Mouse (Mus musculus): ENCODE results near the gene Tdrkh. TPM values are rescaled to one million over a fixed set of nuclear protein-coding genes. Genes with fewer than 3 reads are reported as not detected.

Tdrkh gene
- polyA plus RNA-seq, 1 experiment, result 22.8 TPM

DNA sequence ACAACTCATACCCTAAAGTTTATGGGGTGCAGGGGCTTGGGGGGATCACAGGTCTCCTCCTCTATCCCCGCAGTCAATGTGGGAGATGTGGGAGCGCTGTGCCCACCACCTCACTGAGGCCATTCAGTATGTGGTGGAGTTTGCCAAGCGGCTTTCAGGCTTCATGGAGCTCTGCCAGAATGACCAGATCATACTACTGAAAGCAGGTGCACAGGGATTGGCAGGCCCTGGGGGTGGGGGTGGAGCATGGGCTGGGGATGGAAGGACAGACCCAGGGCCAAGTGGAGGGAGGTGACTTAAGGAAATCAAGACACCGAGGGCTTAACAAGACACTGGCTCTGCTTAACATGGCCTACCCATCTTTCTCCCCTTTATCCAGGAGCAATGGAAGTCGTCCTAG lies 22.1 kb upstream of the Tdrkh start:
- 26% methylated on average over 5 of the region's 5 CpGs for WGBS

DNA sequence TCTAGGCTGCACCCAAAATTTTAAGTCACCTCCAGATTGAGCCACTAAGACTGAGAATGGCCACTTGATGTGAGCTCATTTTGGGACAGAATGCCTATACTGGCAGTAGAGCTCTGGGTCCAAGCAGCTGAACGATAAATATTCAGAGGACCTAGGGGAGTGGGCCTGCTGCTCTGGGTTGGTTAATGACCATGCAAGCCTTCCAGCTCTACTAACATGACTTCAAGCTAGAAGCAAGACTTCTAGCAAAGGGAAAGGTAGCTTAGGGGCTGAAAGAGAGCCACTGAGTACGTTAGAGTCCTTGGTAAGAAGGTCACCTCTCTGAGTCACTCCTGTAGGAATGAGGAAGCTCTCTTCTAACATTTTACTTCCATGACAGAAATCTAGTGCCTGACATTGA lies 20.9 kb upstream of the Tdrkh start:
- H3K27me3 ChIP-seq (ENCODE audit: control insufficient read depth, insufficient read depth, low read length), result no peaks in the 10 kb centered on the region
- no peaks in the 10 kb centered on the region for H3K4me1 ChIP-seq (ENCODE audit: control insufficient read depth, insufficient read depth, low read length)
- TF ChIP-seq POLR2A (IDR thresholded peaks at IDR 0.05; ENCODE audit: borderline replicate concordance, insufficient read depth, low read length), result no peak
- TF ChIP-seq CTCF (IDR thresholded peaks at IDR 0.05; ENCODE audit: borderline replicate concordance, insufficient read depth, low read depth, low read length), result no peak
- no peak for DNase-seq
- no peak overlapping the region for H3K4me3 ChIP-seq (replicated peaks; ENCODE audit: insufficient read depth, low read depth, low read length)
- WGBS, result 86% methylated on average over 2 of the region's 2 CpGs
- H3K27ac ChIP-seq (ENCODE audit: insufficient read depth, low read length), result no peak overlapping the region

More for the DNA sequence above, 22.1 kb upstream of the Tdrkh start:
- Histone ChIP-seq H3K4me3 (replicated peaks; ENCODE audit: insufficient read depth, low read depth, low read length) (no peak overlapping the region), H3K4me1 (ENCODE audit: control insufficient read depth, insufficient read depth, low read length) (no peaks in the 10 kb centered on the region), H3K27me3 (ENCODE audit: control insufficient read depth, insufficient read depth, low read length) (no peaks in the 10 kb centered on the region), H3K27ac (ENCODE audit: insufficient read depth, low read length) (no peak overlapping the region)
- DNase-seq, result no peak
- no peak for TF ChIP-seq POLR2A (IDR thresholded peaks at IDR 0.05; ENCODE audit: borderline replicate concordance, insufficient read depth, low read length)
- TF ChIP-seq CTCF (IDR thresholded peaks at IDR 0.05; ENCODE audit: borderline replicate concordance, insufficient read depth, low read depth, low read length), result no peak

DNA sequence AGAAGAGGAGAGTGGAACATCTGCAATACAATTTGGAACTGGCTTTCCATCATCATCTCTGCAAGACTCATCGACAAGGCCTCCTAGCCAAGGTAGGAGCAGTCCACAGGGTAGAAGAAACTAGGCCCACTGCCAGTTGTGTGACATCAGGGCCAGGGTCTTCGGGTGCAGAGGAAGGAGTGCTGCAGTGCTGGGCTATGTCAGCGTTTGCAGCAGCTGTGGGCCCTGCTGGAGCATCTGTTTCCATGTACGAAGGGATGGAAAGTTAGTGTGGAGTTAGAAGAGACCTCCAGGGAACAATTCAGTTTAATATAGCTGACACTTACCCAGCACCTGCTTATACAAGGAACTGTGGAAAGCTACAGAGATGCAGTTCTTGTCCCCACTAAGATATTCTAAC lies 20.0 kb upstream of the Tdrkh start:
- DNase-seq, result no peak
- WGBS, result 33% methylated on average over 4 of the region's 4 CpGs
- no peaks in the 10 kb centered on the region for H3K4me1 ChIP-seq (ENCODE audit: control insufficient read depth, insufficient read depth, low read length)
- no peaks in the 10 kb centered on the region for H3K27me3 ChIP-seq (ENCODE audit: control insufficient read depth, insufficient read depth, low read length)
- no peak overlapping the region for H3K27ac ChIP-seq (ENCODE audit: insufficient read depth, low read length)
- no peak overlapping the region for H3K4me3 ChIP-seq (replicated peaks; ENCODE audit: insufficient read depth, low read depth, low read length)
- no peak for TF ChIP-seq POLR2A (IDR thresholded peaks at IDR 0.05; ENCODE audit: borderline replicate concordance, insufficient read depth, low read length)
- no peak for TF ChIP-seq CTCF (IDR thresholded peaks at IDR 0.05; ENCODE audit: borderline replicate concordance, insufficient read depth, low read depth, low read length)

DNA sequence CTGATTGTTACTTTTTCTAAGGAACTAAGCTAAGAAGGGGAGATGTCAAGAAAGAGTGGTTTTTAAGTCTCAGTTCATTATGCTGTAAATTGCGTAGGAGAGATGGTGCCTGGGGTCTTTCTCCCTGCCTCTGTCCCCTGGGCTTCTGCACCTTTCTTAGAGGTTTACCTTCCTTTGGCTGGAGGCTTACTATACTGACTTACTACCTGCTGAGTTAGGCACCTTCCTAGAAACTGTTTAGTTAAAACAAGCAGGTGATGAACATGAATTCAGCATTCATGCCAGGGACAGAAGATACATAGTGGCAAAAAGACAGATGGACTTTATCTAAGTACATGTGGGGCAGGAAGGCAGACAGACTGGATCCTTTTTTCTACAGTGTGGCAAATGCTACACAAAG lies 16.7 kb upstream of the Tdrkh start:
- 100% methylated on average over 1 of the region's 1 CpGs for WGBS
- H3K4me3 ChIP-seq (replicated peaks; ENCODE audit: insufficient read depth, low read depth, low read length), result no peak overlapping the region
- H3K27ac ChIP-seq (ENCODE audit: insufficient read depth, low read length), result no peak overlapping the region
- no peaks in the 10 kb centered on the region for H3K27me3 ChIP-seq (ENCODE audit: control insufficient read depth, insufficient read depth, low read length)
- peaks cover 4% of the 10 kb centered on the region; the same call in 1 of the 2 replicates for H3K4me1 ChIP-seq (ENCODE audit: control insufficient read depth, insufficient read depth, low read length)
- TF ChIP-seq POLR2A (IDR thresholded peaks at IDR 0.05; ENCODE audit: borderline replicate concordance, insufficient read depth, low read length) (no peak), CTCF (IDR thresholded peaks at IDR 0.05; ENCODE audit: borderline replicate concordance, insufficient read depth, low read depth, low read length) (no peak)
- no peak for DNase-seq

DNA sequence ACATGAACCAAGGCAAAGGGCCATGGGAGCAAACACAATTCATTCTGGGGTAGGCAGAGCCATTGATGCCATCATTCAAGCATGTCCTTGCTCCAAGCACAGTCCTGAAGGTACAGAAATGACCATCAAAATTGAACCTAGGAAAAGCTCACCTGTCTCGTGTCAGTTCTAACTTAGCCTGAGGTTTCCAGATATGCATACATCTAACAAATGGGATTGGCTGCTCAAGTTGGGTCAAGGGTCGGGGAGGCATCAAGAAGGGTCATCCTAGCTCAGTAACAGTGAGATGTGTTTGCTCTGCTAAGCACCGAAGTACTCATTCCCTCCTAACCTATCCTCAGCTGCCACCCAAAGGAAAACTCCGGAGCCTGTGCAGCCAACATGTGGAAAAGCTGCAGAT lies 16.2 kb upstream of the Tdrkh start:
- no peak overlapping the region for H3K27ac ChIP-seq (ENCODE audit: insufficient read depth, low read length)
- TF ChIP-seq POLR2A (IDR thresholded peaks at IDR 0.05; ENCODE audit: borderline replicate concordance, insufficient read depth, low read length) (no peak), CTCF (IDR thresholded peaks at IDR 0.05; ENCODE audit: borderline replicate concordance, insufficient read depth, low read depth, low read length) (no peak)
- peaks cover 4% of the 10 kb centered on the region; the same call in 1 of the 2 replicates for H3K4me1 ChIP-seq (ENCODE audit: control insufficient read depth, insufficient read depth, low read length)
- DNase-seq, result no peak
- H3K4me3 ChIP-seq (replicated peaks; ENCODE audit: insufficient read depth, low read depth, low read length), result no peak overlapping the region
- no peaks in the 10 kb centered on the region for H3K27me3 ChIP-seq (ENCODE audit: control insufficient read depth, insufficient read depth, low read length)
- 91% methylated on average over 4 of the region's 4 CpGs for WGBS

DNA sequence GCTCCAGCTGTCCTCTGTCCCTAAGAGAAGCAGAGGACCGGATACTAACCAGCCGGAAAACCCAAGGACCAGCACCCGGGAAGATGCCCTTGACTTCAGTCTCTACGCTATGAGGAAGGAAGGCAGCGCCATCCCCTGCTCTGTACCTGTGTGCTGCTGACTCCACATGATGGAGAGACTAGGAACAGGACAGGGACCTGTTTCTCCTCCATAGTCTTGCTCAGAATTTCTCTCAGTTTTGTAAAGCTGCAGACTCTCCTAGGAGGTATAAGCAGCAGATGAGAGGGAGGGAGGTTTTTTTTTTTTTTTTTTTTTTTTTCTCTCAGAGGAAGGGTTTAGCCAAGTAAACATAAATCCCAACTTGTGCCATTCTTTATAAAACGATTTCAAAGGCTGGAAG lies 14.9 kb upstream of the Tdrkh start, which contains the start of gene Lingo4:
Lingo4 (plus strand) TSS at position 301 of the 400 bp plus-strand sequence.
- Histone ChIP-seq H3K4me1 (ENCODE audit: control insufficient read depth, insufficient read depth, low read length) (peaks cover 4% of the 10 kb centered on the region; the same call in 1 of the 2 replicates), H3K27ac (ENCODE audit: insufficient read depth, low read length) (no peak within 1 kb of the TSS), H3K4me3 (replicated peaks; ENCODE audit: insufficient read depth, low read depth, low read length) (peak within 1 kb of the TSS; percentile 52), H3K27me3 (ENCODE audit: control insufficient read depth, insufficient read depth, low read length) (no peaks in the 10 kb centered on the region)
- DNase-seq, result no peak
- TF ChIP-seq POLR2A (IDR thresholded peaks at IDR 0.05; ENCODE audit: borderline replicate concordance, insufficient read depth, low read length), result no peak
- TF ChIP-seq CTCF (IDR thresholded peaks at IDR 0.05; ENCODE audit: borderline replicate concordance, insufficient read depth, low read depth, low read length), result no peak
- WGBS, result 84% methylated on average over 6 of the region's 6 CpGs

DNA sequence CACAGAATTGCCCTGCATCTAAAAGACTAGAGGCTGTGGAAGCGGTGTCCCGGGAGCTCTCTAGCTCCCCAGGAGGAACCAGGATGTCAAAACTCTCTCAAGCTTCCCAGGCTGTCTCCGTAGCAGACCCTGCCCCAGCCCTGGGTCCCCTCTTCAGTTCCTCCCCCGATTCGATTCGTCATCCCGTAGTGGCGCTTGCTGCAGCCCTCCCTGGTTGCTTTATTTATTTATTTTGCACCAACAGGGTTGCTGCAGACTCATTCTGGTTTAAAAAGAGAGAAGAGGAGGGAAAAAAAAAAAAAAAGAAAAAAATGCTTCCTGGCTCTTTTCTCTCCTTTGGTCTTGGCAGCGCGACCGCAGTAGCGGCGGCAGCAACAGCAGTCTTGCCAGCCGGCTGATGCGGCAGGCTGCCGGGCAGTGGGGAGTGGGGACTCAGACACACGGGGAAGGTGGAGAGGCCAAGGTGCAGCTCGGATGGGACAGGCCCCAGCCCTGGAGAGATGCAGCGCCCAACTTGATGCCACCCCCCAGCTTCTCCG lies 14.1 kb upstream of the Tdrkh start:
- DNase-seq, result peak; percentile 34 to 40
- Histone ChIP-seq H3K27ac (ENCODE audit: insufficient read depth, low read length) (no peak overlapping the region), H3K27me3 (ENCODE audit: control insufficient read depth, insufficient read depth, low read length) (no peaks in the 10 kb centered on the region), H3K4me3 (replicated peaks; ENCODE audit: insufficient read depth, low read depth, low read length) (peak overlapping the region; percentile 52), H3K4me1 (ENCODE audit: control insufficient read depth, insufficient read depth, low read length) (peaks cover 4% of the 10 kb centered on the region; the same call in 1 of the 2 replicates)
- 2% methylated on average over 20 of the region's 20 CpGs for WGBS
- 0 out of 2 replicates have a peak, but pooled peaks have one; percentile 1 for TF ChIP-seq CTCF (IDR thresholded peaks at IDR 0.05; ENCODE audit: borderline replicate concordance, insufficient read depth, low read depth, low read length)
- no peak for TF ChIP-seq POLR2A (IDR thresholded peaks at IDR 0.05; ENCODE audit: borderline replicate concordance, insufficient read depth, low read length)

DNA sequence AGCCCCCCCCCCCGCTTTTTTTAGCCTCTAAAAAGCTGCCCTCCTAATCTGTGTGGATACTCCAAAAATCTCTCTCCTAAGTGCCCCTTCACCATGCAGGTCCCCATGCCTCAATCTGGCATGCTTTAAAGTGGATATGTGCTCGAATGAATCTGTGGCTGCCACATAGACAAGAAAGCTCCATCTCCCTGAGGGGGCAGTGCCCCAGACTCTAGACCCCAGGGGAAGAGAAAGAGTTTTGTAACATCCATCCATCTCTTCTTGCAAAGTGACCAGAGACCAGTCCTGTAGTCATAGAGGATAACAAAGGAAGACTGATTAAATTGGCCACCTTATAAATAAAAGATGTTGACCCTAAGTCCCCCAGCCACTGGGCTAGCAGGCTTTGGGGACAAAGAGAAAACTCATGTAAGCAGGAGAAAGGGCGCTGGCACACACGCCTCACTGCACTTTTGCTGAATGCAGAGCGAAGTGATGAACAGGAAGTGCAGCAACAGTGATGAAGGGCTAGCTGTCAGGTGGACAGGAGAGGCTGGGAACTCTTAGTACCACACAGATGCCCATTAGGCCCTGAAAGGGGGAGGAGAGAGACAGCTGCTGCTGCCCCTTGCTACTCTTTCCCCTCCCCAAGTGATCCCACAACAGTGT lies 13.3 kb upstream of the Tdrkh start:
- 54% methylated on average over 5 of the region's 5 CpGs for WGBS
- DNase-seq, result no peak
- no peak for TF ChIP-seq POLR2A (IDR thresholded peaks at IDR 0.05; ENCODE audit: borderline replicate concordance, insufficient read depth, low read length)
- TF ChIP-seq CTCF (IDR thresholded peaks at IDR 0.05; ENCODE audit: borderline replicate concordance, insufficient read depth, low read depth, low read length), result no peak
- H3K27ac ChIP-seq (ENCODE audit: insufficient read depth, low read length), result no peak overlapping the region
- H3K4me1 ChIP-seq (ENCODE audit: control insufficient read depth, insufficient read depth, low read length), result peaks cover 4% of the 10 kb centered on the region; the same call in 1 of the 2 replicates
- H3K4me3 ChIP-seq (replicated peaks; ENCODE audit: insufficient read depth, low read depth, low read length), result no peak overlapping the region
- no peaks in the 10 kb centered on the region for H3K27me3 ChIP-seq (ENCODE audit: control insufficient read depth, insufficient read depth, low read length)
